Mouse (Mus musculus) heart, adult 8-10 months (tissue): Measurements from ENCODE around the gene Cfap100. TPM values are rescaled to one million over a fixed set of nuclear protein-coding genes. Genes with fewer than 3 reads are reported as not detected.

ENCODE experiments used
- DNase-seq: peaks from one replicate; pipeline ENCODE4 v3.0.0; 2022; ENCODE audit warnings: low spot score
- total RNA-seq, 4 experiments: library from RNA; stranded (reverse); gene quantifications; 2 replicates each; pipeline ENCODE4 v1.2.4; 2022

Gene Cfap100
- total RNA-seq, 4 experiments from 2014 or later, result 0.22 to 0.90 TPM; not detected in 2

GRCm38 (mm10) chr6:90457421-90457820 is 28.8 kb upstream of the Cfap100 start:
- DNase-seq, result no peak

GRCm38 (mm10) chr6:90453751-90454150 is 25.2 kb upstream of the Cfap100 start:
- no peak for DNase-seq

GRCm38 (mm10) chr6:90452603-90453002 is 24.0 kb upstream of the Cfap100 start:
- no peak for DNase-seq

- DNase-seq, result no peak
Observed at GRCm38 (mm10) chr6:90451512-90451911, 22.9 kb upstream of the Cfap100 start.

- DNase-seq, result peak; percentile 64
Observed at GRCm38 (mm10) chr6:90450697-90451096, 22.1 kb upstream of the Cfap100 start.

GRCm38 (mm10) chr6:90450179-90450578 is 21.6 kb upstream of the Cfap100 start:
- DNase-seq, result peak; percentile 94

- no peak for DNase-seq
Observed at GRCm38 (mm10) chr6:90446883-90447282, 18.3 kb upstream of the Cfap100 start.

GRCm38 (mm10) chr6:90437041-90437440 is 8.4 kb upstream of the Cfap100 start:
- no peak for DNase-seq

- no peak for DNase-seq
Observed at GRCm38 (mm10) chr6:90436192-90436907, 7.8 kb upstream of the Cfap100 start.

- DNase-seq, result peak; percentile 67
Observed at GRCm38 (mm10) chr6:90435195-90435618, 6.6 kb upstream of the Cfap100 start.

GRCm38 (mm10) chr6:90434687-90435086 is 6.1 kb upstream of the Cfap100 start:
- no peak for DNase-seq

- DNase-seq, result no peak
Observed at GRCm38 (mm10) chr6:90431487-90431886, 2.9 kb upstream of the Cfap100 start.

DNA sequence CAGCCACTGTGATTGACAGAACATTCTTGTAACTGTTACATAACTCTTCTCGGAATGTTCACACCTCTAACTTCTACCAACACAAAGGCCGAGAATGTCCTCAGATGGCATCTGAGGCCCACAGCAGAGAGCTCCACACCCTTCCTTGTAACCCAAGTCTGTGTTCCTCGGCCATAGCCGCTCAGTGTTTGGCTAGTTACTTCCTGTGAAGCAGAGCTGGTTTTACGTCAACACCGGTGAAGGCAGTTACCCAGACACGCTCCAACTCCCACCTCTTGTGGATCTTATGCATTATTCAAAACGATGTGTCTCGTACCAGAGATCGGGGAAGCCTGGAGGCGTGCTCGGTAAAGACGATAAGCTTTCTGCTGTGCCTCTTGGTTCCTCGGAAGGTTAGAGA is 1.3 kb upstream of the Cfap100 start:
- no peak for DNase-seq

- no peak for DNase-seq
Observed at GRCm38 (mm10) chr6:90426003-90426402, 2.6 kb downstream of the Cfap100 start.

GRCm38 (mm10) chr6:90425361-90425760 is 3.2 kb downstream of the Cfap100 start:
- DNase-seq, result no peak

DNA sequence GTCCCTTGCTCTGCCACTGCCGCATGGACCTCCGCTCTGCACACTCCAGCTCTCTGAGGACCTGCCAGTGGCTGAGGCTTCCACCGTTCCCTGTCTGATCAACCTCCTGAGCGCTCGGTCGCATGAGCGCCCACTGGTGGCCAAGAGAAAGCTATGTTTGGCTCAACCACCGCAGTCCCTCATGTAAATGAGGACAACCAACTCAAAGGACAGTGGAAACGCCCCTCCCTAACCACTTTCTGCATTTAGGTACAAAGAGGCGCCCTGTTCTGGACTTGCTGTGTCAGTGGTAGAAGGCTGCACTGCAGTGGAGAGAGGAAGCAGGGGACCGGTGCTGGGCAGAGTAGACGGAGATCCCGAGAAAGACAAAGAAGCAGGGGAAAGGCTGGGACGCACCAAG is 6.0 kb downstream of the Cfap100 start:
- peak; percentile 65 for DNase-seq

DNA sequence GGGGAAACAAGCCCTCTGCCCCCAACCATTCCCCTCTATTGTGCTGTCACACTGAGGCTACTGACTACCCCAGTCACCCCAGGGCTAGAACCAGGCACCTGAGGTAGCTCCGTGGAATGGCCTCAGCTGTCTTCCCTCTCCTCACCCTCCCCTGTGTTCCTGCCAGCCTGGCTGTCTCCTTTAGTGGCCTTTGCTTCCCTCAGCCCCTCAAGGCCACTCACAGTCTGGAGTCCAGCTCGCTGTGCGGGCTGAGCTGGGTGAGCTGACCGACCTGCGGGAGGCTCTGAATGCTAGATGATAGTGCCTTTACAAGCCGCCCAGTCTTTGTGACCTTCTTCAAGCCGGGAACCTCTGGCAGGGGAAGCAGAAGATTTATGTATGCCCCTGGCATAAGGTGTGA is 16.7 kb downstream of the Cfap100 start:
- DNase-seq, result no peak

DNA sequence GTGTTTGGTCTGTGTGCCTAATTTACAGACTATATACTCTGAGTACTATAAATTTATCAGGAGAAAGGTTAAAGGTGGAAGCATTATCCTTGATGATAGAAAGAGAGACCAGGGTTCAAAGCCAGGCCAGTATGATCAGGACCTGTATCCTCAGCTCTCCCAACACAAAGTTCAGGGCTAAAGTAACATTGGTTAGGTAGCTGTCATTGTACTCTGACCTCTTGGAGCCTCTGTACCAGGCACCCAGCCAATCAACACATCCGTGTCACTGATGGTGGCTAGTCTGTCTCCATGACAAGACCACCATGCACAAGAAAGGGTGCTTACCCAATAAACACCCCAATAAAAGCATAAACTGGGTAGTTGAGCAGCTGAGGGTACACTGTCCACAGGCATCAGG is 17.6 kb downstream of the Cfap100 start:
- DNase-seq, result no peak

- no peak for DNase-seq
Observed at GRCm38 (mm10) chr6:90408632-90409031, 20.0 kb downstream of the Cfap100 start.

GRCm38 (mm10) chr6:90397291-90397690 is 31.3 kb downstream of the Cfap100 start:
- DNase-seq, result no peak

DNA sequence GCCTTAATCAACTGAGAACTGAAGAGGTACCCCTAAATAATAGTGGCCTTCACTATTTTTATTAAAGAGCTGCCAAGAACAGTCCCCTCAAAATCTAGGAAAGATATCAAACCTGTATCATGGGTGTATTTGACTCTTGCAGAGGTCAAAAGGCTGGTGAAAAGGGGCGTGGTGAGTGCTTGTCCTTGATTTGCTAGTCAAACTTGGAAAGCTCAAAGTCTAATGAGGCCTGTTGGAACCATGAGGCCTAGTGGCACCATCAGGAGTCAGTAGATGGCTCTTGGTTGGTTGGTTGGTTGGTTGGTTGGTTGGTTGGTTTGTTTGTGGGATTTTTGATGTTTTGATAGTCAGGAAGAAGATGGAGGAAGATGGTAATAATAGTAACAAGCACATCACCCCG is 32.8 kb downstream of the Cfap100 start:
- DNase-seq, result no peak

DNA sequence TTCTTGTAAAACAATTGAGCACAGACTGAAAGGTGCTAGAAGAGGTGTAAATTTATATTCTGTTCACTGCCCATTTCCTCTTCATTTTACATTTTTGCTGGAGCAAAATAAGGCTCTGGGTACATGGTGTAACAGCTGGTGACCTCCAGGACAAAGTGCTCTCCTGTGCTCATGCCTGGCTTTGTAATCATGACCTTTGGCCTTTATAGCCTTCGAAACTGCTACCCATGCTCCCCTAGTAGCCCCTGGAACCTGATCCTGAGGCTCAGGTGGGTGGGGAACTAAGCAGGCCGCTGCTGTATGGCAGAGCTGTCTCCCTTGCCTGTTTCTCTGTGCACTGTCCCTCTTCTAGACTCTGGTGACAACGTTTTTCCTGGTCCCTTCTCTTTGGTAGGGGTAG is 34.6 kb downstream of the Cfap100 start:
- DNase-seq, result no peak

- DNase-seq, result no peak
Observed at GRCm38 (mm10) chr6:90390629-90391028, 38.0 kb downstream of the Cfap100 start.

GRCm38 (mm10) chr6:90381465-90381864 is 47.1 kb downstream of the Cfap100 start:
- no peak for DNase-seq
